Mouse (Mus musculus) cerebellum, adult 11 months (tissue): ENCODE measurements around the gene Gm10392.

Source experiments
- DNase-seq: peaks from one replicate; pipeline ENCODE4 v3.0.0; 2022

Gm10392 gene

DNA sequence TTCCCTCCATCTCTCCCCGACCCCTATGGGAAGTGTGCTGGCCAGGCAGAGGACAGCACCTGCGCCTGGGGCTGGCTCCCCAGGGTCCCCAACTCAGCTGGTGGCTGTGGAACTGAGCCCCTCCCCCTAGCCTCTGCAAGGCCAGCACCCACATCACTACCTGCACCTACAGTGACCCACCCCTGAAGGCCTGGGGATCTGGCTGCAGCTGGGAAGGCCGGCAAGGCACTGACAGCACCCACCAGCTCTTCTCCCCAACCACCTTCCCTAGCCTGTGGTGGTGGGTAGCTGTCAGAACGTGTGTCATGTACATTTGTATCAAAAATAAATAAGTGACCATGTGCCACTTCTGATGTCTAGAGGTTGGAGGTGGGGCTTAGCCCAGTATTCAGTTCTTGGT is 11.6 kb downstream of the Gm10392 start:
- DNase-seq: peak; percentile 24

DNA sequence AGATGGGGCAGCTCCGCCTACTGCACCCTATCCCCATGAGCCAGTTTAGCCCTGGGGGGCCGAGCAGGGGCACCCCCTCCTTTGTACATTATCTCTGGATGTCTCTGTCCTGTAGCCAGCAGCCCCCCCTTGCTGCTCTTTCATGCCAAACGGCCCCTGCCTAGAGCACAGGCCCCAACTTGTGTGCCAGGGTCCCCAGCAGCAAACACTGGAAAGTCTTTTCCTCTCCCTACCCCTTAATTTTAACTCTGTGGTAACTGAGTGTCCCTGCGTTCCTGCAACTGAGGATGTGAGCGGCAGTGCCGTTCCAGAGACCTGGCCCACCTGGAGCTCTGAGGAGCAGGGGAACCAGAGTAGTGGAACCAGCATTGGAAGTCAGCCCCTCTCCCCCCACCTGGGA is 12.1 kb downstream of the Gm10392 start:
- DNase-seq: peak; percentile 12

DNA sequence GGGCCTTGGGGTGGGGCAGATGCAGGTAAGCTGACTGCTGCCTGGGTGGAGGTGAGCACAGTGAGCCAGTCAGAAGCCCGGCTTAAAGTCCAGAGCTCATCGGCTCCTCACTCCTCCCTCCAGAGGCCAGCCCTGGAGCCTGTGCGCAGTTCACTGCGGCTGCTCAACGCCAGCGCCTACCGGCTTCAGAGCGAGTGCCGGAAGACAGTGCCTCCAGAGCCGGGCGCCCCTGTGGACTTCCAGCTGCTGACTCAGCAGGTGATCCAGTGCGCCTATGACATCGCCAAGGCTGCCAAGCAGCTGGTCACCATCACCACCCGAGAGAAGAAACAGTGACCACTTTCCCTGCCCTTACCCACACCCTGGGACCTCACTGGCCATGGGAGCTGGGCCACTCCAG is 12.7 kb downstream of the Gm10392 start:
- peak; percentile 16 for DNase-seq

DNA sequence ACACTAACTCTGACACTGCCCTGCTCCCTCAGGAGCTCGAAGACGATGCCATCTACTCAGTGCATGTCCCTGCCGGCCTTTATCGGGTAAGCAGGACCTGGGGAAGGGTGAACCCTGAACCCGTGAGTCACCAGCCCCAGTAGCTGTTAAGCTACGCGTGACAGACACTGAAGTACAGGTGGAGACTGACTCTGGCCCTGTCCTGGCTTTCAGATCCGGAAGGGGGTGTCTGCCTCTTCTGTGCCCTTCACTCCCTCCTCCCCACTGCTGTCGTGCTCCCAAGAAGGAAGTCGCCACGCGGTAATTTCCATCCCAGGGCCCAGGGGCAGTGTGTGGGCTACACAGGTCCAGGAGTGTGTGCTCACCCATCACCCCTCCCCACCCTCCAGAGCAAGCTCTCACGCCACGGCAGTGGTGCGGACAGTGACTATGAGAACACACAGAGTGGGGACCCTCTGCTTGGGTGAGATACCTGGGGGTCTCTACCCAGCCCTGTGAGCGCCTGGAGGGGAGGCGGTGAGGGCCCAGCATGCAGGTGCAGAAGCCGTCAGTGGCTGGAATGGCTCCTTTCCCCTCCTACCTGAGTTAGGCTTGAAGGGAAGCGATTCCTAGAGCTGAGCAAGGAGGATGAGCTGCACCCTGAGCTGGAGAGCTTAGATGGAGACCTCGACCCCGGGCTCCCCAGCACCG is 13.6 kb downstream of the Gm10392 start:
- peak; percentile 21 for DNase-seq

DNA sequence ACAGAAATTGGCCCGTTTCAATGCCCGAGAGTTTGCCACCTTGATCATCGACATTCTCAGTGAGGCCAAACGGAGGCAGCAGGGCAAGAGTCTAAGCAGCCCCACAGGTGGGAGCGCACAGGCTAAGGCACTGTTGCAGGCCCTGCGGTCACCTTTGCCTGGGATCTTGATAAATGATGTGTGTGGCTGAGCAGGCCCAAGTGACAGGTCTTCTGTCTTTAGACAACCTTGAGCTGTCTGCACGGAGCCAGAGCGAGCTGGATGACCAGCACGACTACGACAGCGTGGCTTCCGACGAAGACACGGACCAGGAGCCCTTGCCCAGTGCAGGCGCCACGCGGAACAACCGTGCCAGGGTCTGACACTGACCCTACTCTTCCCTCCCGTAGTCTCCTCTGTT is 14.6 kb downstream of the Gm10392 start:
- DNase-seq: no peak

DNA sequence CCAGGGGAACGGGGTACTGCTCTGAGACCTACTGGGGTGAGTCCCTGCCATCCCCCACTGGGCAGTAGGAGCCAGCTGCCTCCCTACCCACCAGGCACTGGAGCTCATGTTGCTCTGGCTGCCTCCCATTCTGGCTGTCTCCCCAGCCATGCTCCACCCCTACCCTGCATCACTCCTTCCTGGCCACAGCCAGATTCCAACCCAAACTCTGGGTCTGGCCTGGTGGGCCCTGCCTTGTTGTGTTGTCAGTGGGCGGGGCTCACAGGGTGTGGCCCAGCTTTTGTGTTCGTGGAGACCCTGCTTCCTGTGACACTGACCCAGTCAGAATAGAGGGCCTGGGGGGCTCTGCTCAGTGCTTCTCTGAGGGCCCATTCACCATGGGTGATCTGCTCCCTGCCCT is 15.5 kb downstream of the Gm10392 start:
- DNase-seq: peak; percentile 25

DNA sequence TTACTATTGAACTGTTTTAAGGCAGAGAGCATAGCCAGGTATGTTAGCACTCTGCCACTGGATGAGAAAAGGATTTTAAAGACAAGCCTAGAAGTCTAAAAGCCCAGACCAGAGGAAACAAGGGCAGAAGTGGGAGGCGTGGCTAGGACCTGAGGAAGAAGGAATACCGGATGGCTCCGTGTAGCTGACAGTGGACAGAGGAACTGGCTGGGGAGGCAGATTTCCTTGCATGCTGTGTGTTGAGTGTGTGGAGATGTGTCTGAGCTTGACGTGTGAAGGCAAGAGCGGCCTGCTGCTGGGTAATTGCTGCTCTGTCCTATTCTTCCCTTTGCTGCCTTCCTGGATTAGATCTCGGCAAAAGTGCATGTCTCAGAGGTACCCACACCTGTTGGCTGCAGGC is 16.5 kb downstream of the Gm10392 start:
- DNase-seq: no peak

DNA sequence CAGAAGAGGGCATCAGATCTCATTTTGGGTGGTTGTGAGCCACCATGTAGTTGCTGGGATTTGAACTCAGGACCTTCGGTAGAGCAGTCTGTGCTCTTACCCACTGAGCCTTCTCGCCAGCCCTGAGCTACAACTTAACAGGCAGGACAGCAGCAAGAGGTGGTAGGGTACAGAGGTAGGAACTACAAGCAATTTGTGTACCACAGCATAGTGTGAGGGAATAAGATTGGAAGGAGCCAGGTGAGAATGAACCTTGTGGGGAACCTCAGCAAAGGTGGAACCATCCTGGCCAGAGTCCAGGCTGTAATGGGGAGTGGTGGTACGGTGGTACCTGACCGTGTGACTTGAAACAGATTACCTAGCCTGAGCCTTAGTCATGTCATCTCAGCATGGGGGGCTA is 17.0 kb downstream of the Gm10392 start:
- peak; percentile 17 for DNase-seq

DNA sequence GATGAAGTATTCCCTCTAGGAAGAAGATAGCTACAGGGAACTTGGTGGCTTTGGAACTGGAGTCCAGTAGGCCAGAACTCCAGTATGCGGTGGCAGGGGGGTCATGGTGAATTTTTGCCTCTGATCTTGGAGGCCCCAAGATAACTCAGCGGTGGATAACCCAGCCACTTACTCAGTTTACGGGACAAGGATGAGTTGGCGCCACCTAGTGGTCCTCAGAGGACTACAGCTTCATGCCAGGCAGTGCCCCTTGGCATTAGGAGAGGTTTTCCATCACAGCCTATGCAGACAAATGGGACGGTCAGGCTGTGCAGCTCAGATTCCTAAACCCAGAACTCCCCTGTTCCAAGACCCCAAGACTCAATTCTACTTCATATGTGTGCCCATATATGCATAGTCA is 17.6 kb downstream of the Gm10392 start:
- peak; percentile 79 for DNase-seq

DNA sequence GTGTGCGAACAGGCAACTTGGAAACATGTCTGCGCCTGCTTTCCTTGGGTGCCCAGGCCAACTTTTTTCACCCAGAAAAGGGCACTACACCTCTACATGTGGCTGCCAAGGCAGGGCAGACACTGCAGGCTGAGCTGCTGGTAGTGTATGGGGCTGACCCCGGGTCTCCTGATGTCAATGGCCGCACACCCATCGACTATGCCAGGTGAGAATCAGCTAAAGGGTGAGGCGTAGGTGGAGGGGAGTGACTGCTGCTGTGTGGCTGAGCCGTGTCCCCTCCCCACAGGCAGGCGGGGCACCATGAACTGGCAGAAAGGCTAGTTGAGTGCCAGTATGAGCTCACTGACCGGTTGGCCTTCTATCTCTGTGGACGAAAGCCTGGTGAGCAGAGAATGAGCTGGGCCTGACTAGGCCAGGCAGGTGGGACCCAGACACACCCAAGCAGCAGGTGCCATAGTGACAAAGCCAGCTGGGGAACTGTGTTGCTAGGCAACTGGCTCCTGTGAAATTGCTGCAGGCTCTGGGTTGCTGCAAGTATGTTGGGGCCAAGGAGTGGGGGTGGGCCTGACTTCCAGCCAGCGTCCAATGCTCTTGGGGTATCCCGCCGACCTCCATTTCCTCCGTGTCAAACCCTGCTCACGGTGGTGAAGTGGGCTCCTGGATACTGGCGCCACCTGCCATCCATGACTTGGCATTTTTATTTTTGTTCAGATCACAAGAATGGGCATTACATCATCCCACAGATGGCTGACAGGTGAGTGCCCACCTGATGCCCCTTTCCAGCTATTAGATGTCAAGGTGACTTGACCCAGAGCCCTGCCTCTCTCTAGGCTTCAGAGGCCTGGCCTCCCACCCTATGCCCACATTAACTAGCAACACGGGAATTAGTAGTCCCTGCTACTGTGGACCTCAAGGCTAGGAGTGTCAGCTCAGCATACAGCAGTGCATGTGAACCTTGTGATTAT is 18.4 kb downstream of the Gm10392 start:
- peak; percentile 37 for DNase-seq

DNA sequence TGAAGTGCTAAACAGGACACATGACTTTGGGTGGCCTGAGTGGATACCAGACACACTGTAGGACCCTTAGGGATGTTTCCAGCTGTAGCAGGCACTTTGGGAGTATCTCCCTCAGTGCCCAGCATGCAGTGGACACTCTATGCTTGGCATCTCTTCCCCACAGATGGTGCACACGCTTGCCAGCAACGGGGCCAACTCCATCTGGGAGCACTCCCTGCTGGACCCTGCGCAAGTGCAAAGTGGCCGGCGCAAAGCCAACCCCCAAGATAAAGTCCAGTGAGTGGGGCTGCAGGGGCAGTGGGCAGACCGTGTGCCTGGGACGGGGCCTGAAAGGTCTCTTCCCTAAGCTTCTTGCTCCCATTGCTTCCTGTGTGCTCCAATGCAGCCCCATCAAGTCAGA is 19.6 kb downstream of the Gm10392 start:
- DNase-seq: peak; percentile 81

DNA sequence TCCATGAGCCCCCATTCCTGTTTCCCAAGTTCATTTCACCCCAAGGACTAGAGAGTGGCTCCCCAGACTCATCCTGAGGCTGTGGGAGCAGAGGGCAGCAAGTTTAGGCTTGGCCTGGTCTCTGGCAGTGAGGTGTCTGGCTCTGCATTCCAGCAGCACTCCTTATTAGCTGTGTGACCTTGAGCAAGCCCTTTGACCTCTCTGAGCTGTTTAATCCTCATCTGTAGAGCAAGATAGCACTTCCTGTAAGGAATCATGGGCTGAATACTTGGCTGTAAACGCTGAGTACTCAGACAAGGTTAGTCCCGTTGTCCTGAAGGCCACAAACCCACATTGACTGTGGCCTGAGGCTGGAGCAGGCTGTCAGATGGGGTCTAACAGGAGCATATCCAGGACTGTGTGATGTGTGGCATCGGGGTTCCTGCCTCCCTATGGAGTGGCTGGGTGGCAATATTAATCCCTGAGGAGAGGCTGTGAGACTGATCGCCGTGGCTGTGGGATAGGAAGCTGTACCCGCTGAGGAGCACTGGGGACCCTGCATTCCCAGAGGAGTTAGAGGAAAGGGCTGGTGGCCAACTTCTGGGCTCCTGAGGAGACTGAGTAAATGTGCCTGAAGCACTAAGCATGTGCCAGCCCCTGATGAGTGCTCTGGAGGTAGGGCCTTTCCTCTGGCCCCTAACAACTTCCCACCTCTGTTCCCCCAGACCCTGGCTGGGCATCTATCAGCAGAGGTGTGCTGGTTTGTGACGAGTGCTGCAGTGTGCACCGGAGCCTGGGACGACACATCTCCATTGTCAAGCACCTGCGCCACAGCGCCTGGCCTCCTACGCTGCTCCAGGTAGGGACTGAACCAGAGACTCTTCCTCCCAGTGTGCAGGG is 20.5 kb downstream of the Gm10392 start:
- DNase-seq: peak; percentile 39

DNA sequence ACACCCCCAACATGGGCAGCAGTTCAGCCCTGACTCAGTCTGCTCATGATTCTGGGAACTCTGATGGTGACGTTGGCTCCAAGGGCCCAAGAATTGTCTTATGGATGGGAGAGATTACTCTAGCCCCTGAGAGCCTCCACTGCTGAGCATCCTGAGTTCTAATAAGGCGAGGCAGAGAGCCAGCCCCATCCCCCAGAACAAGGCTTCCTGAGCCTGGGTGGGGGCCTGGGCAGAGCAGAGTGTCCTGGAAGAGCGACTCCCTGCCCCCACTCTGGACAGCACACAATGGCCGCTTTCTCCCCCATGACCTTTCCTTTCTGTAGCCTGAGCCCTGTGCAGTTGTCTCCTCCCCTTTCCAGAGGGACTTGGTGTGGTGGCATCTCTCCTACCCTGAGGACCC is 21.1 kb downstream of the Gm10392 start:
- DNase-seq: peak; percentile 32

DNA sequence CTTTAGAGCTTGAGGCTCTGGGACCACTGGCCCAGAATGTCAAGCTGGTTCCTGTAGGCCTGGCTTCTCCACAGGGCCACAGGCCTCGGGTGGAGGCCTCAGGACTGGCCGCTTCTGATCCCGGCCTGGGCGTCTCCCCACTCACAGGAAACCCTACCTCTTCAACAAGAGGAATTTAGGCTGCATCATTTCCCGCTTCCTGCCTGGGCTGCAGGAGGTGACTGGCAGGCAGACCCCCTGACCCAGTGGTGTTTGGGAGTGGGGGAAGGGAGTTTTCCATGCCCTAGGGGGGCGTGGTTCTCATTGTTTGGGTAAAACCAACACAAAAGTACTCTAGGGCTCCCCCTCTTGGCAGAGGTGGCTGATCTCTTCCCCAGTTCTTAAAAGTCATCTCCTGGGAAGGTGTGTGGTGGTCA is 21.6 kb downstream of the Gm10392 start:
- peak; percentile 50 for DNase-seq

DNA sequence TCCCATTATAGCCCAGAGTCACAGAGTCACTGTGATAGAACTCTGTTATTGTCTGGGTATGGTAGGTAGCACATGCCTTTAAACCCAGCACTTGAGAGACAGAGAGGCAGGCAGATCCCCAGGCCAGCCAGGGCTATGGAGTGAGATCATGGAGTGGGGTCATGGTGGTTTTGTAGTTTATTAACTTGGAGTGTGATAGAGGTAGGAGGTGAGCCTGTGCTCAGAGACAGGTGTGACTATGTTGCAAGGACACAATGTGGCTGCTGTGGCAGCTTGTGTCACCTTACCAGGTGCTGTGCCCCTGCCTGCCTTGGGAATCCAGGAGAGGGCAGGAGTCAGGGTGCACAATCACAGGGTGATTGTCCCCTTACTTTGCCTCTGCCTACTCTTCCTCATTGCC is 23.5 kb downstream of the Gm10392 start:
- DNase-seq: peak; percentile 9

DNA sequence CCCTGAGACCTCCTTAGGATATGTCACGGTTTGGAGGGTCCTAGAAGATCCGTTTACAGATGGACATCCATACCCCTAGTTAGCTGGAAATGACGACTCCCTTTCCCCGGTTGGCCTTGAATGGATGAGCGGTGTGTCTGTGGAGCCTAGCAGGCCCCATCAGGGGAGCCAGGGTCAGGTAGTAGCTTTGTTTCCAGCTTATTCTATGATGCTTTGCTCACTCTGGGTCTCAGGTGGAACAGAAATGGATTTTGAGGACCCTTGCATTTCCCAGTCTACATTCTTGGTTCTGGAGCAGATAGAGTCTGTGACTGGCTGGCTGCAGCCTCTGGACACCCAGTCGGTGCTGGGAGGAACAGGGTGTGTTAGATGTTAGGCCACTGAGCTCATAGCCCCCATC is 24.2 kb downstream of the Gm10392 start:
- peak; percentile 12 for DNase-seq

DNA sequence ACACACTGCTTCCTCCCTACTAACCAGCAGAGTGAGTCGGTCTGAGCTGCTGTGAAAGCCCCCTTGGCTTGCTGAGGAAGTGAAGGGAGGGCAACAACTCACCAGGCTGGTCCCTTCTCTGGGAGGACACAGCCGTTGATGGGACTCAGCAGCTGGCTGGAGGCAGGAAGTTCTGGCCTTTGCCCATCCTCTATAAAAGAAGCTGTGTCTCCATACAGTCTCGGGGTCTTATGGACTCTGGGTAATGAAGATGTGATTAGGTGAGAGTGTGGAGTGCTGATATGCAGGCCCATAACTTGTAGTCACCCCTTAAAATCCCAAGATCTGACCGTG is 24.7 kb downstream of the Gm10392 start:
- DNase-seq: no peak

DNA sequence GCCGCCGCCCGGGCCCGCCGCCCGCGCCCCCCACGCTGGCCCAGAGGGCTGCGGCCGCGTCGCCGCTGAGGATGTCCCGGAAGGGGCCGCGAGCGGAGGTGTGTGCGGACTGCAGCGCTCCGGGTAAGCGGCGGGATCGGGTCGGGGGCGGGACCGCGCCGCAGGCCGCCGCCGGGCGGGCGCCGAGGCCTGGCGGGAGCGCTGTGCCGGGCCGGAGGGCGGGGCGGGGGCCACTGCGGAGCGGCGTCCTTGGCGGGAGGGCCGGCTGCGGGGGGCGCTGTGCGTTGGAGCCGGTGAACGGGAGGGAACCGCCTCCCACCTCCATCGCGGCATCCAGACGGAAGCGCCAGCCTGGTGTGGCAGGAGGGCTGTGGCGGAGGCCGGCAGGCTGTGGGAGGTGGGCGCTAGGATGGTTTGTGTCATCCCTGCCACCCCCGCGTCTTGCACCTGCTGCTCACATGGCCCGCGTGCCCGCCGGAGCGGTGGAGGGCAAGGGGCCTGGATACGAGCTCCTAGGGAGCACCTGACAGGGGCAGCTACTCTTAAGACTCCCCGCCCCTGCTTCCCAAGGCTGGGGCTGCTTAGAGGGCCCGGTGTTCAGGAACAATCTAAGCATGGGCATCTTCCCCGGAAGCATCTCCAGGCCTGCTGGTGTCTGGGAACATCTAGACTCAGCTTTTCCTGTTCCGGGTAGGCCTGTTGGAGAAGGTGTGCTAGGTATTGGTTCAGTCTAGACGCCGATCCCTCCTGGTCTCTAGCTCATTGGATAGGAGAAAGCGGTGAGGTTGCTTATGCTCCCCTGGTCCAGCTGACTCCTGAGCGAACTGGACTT is 25.3 kb downstream of the Gm10392 start, which contains the start of gene Git1:
Gene Git1, plus strand, starts transcription at position 51 of the 832 bp plus-strand sequence.
- peak; percentile 62 for DNase-seq

DNA sequence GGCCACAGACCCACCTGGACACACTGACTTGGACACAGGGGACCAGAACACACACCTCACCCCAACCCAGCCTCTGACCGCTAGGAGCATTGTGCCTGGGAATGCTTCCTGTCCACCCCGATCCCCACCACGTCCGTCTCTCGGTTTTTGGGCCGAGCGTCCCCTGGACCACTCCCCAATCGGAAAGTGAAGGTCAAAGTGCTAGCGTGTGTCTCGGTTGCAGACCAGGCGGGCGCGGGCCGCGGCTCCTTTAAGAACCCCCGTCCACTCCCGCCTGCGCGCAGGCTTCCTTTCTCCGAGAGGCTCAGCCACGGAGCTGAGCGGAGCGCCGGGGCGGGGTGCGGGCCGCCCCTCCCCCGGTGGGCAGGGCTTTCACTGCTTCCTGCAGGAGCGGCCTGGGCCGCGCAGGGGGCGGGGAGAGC is 26.1 kb downstream of the Gm10392 start:
- DNase-seq: peak; percentile 93

DNA sequence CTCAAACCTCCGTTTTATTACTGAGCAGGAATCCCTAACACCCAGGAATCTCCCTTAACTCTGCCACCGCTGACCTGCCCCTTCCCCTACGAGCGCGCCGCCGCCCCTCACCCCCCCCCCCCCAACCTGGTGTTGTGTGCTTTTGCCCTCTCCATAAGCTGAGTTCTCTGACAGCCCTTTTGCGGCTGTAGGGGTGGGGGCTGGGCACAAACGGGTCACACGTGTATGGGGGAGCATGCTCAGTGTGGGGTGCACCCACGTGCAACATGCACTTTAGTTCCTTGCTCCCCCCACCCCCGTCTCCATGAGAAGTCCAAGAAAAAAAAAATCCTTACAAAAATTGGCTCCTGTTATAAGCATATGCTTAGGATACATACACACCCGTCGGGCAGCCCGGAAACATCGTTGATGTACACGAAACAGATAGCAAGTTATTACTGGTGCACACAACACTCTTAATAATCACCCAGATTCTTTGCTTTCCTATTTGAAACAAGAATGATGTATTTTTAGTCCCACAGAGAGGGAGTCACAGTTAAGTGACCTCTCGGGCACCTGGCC is 26.6 kb downstream of the Gm10392 start:
- DNase-seq: peak; percentile 57

DNA sequence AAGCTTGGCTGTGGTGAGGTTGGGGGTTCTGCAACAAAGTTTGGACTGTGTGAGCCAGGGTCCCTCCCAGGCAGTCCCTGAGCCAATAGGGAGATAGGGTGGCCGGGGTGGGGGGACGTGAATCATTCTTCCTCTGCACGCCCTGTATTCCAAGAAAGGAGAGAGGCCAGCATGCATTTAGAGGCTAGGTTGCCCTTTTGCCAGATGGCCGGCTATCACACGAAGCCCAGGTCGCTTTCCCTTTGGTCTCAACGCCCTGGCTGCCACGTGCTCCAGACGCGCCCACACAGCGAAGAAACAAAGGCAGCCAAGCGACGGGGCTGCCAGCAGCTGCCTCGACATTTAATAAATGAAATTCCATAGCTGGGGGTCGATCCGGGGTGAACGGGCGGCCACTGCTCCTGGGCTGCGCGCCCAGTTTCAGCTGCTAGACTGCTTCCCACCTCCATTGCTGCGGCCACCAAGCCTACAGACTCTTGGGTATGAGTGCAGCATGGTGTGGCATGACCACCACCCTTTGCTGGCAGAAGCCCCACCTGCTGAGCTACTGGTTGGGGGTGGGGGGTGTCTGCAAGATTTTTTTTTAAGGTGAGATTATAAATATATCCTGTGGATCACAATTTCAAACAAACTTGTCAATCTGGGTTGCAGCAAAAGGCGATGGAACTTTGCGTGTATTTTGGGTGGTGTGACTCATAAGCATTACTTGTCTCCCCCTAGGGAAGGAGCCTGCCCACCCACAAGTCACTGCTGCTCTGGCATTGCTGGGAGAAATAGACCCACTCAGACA is 27.3 kb downstream of the Gm10392 start:
- peak; percentile 61 for DNase-seq
